Mouse (Mus musculus): ENCODE data around the gene Kif26b.

- TF ChIP-seq CTCF (IDR thresholded peaks at IDR 0.05; ENCODE audit: low read depth, low read length) (no peak), GATA2 (IDR thresholded peaks at IDR 0.05; ENCODE audit: borderline replicate concordance, low read depth, low read length) (no peak), GATA1 (IDR thresholded peaks at IDR 0.05; ENCODE audit: borderline replicate concordance, low read length) (no peak), POLR2AphosphoS5 (IDR thresholded peaks at IDR 0.05; ENCODE audit: insufficient replicate concordance, low read depth, low read length) (no peak), TAL1 (conservative IDR thresholded peaks at IDR 0.05; ENCODE audit: low read depth, low read length) (no peak)
Observed at GRCm38 (mm10) chr1:178829456-178829855, 300.5 kb downstream of the Kif26b start.

All from G1E (cell line).